Mouse (Mus musculus): ENCODE results near the gene Zranb2. TPM values are rescaled to one million over a fixed set of nuclear protein-coding genes. Genes with fewer than 3 reads are reported as not detected.

Gene Zranb2
- total RNA-seq (2021) = 100 to 1,000 TPM; 151 to 161 TPM
- long read RNA-seq, experiment 1, transcript Zranb2-203 (10 exons, 2,924 nt) = major isoform, 182 of 300 reads
- long read RNA-seq, experiment 1, transcript Zranb2-202 (11 exons, 2,737 nt) = minor isoform, 10 of 300 reads
- long read RNA-seq, experiment 1, partial matches to known transcripts = 14 of 300 reads
- long read RNA-seq, experiment 1, other reads (novel, unspliced or antisense) = 93 of 300 reads
- long read RNA-seq, experiment 2, transcript Zranb2-203 (10 exons, 2,924 nt) = major isoform, 134 of 246 reads
- long read RNA-seq, experiment 2, partial matches to known transcripts = 23 of 246 reads
- long read RNA-seq, experiment 2, other reads (novel, unspliced or antisense) = 86 of 246 reads

- intact Hi-C loops (cut with DNase I) = no loop called here
- no peak for TF ChIP-seq CTCF (IDR thresholded peaks at IDR 0.05)
- DNase-seq (ENCODE audit: extremely low spot score in 1 of 2, low spot score in 2 of 2) = peak; percentile 93 to 94
- Histone ChIP-seq H3K27ac (peak within 1 kb of the TSS; percentile 98), H3K4me3 (peak within 1 kb of the TSS; percentile 79)
Observed at GRCm38 (mm10) chr3:157533964-157534785, at the start of gene Zranb2. Zranb2 (plus strand) TSS chr3:157534160.

GRCm38 (mm10) chr3:157492043-157492442, 41.9 kb upstream of the Zranb2 start:
- intact Hi-C loops (cut with DNase I) = no loop called here
- Histone ChIP-seq H3K4me3 (no peak overlapping the region), H3K27ac (no peak overlapping the region)
- no peak for TF ChIP-seq CTCF (IDR thresholded peaks at IDR 0.05)
- DNase-seq (ENCODE audit: extremely low spot score in 1 of 2, low spot score in 2 of 2) = no peak

GRCm38 (mm10) chr3:157502216-157502615, 31.7 kb upstream of the Zranb2 start:
- H3K4me3 ChIP-seq = no peak overlapping the region
- no peak for TF ChIP-seq CTCF (IDR thresholded peaks at IDR 0.05)
- DNase-seq (ENCODE audit: extremely low spot score in 1 of 2, low spot score in 2 of 2) = no peak
- H3K27ac ChIP-seq = no peak overlapping the region
- intact Hi-C loops (cut with DNase I) = no loop called here

- TF ChIP-seq CTCF (IDR thresholded peaks at IDR 0.05) = no peak
- Histone ChIP-seq H3K4me3 (no peak overlapping the region), H3K27ac (no peak overlapping the region)
- intact Hi-C loops (cut with DNase I) = loop anchor here (10.0 kb wide), 1 partner anchor 949 kb away; the partner anchor contains the start of gene Negr1
- no peak for DNase-seq (ENCODE audit: extremely low spot score in 1 of 2, low spot score in 2 of 2)
Observed at GRCm38 (mm10) chr3:157514116-157514796, 19.7 kb upstream of the Zranb2 start.

- Histone ChIP-seq H3K27ac (no peak overlapping the region), H3K4me3 (no peak overlapping the region)
- intact Hi-C loops (cut with DNase I) = loop anchor here (5.0 to 10.0 kb wide), 2 partner anchors 499 to 952 kb away; partner anchors contain the start of gene Negr1
- DNase-seq (ENCODE audit: extremely low spot score in 1 of 2, low spot score in 2 of 2) = no peak
- TF ChIP-seq CTCF (IDR thresholded peaks at IDR 0.05) = no peak
Observed at GRCm38 (mm10) chr3:157516471-157516870, 17.5 kb upstream of the Zranb2 start.

- intact Hi-C loops (cut with DNase I) = loop anchor here (5.0 to 10.0 kb wide), 2 partner anchors 501 to 953 kb away; partner anchors contain the start of gene Negr1
- H3K27ac ChIP-seq = no peak overlapping the region
- no peak for TF ChIP-seq CTCF (IDR thresholded peaks at IDR 0.05)
- no peak for DNase-seq (ENCODE audit: extremely low spot score in 1 of 2, low spot score in 2 of 2)
- H3K4me3 ChIP-seq = no peak overlapping the region
Observed at GRCm38 (mm10) chr3:157517992-157518391, 16.0 kb upstream of the Zranb2 start.

GRCm38 (mm10) chr3:157520433-157520832, 13.5 kb upstream of the Zranb2 start:
- no peak overlapping the region for H3K4me3 ChIP-seq
- peak; percentile 65 to 67 for DNase-seq (ENCODE audit: extremely low spot score in 1 of 2, low spot score in 2 of 2)
- intact Hi-C loops (cut with DNase I) = loop anchor here (5.0 kb wide), 1 partner anchor 288 kb away; no protein-coding TSS in a partner anchor
- TF ChIP-seq CTCF (IDR thresholded peaks at IDR 0.05) = peak; percentile 66
- H3K27ac ChIP-seq = no peak overlapping the region

GRCm38 (mm10) chr3:157523834-157524233, 10.1 kb upstream of the Zranb2 start:
- Histone ChIP-seq H3K27ac (no peak overlapping the region), H3K4me3 (no peak overlapping the region)
- intact Hi-C loops (cut with DNase I) = loop anchor here (5.0 kb wide), 1 partner anchor 292 kb away; no protein-coding TSS in a partner anchor
- TF ChIP-seq CTCF (IDR thresholded peaks at IDR 0.05) = no peak
- no peak for DNase-seq (ENCODE audit: extremely low spot score in 1 of 2, low spot score in 2 of 2)

- intact Hi-C loops (cut with DNase I) = no loop called here
- no peak overlapping the region for H3K4me3 ChIP-seq
- no peak overlapping the region for H3K27ac ChIP-seq
- no peak for DNase-seq (ENCODE audit: extremely low spot score in 1 of 2, low spot score in 2 of 2)
- TF ChIP-seq CTCF (IDR thresholded peaks at IDR 0.05) = no peak
Observed at GRCm38 (mm10) chr3:157531585-157531984, 2.4 kb upstream of the Zranb2 start.

GRCm38 (mm10) chr3:157534786-157535415, 941 bp downstream of the Zranb2 start:
- TF ChIP-seq CTCF (IDR thresholded peaks at IDR 0.05) = no peak
- Histone ChIP-seq H3K4me3 (peak overlapping the region; percentile 79), H3K27ac (peak overlapping the region; percentile 98)
- peak in 1 of 2 experiments; percentile 15 for DNase-seq (ENCODE audit: extremely low spot score in 1 of 2, low spot score in 2 of 2)
- intact Hi-C loops (cut with DNase I) = no loop called here

GRCm38 (mm10) chr3:157549323-157549722, 15.4 kb downstream of the Zranb2 start:
- TF ChIP-seq CTCF (IDR thresholded peaks at IDR 0.05) = no peak
- no peak for DNase-seq (ENCODE audit: extremely low spot score in 1 of 2, low spot score in 2 of 2)
- H3K4me3 ChIP-seq = no peak overlapping the region
- H3K27ac ChIP-seq = no peak overlapping the region
- intact Hi-C loops (cut with DNase I) = loop anchor here (10.0 kb wide), 1 partner anchor 465 kb away; no protein-coding TSS in a partner anchor

Measured in left cerebral cortex, adult 2 months (tissue).